Mouse (Mus musculus) MN1 (cell line): ENCODE measurements around the gene Tmem216.
A peak's percentile ranks its signal among the peaks of the same experiment; 100 is the strongest.

Experiments used
- DNase-seq: peaks from one replicate; pipeline ENCODE4 v3.0.0-alpha.2; 2016; ENCODE audit warnings: low spot score

Gene Tmem216

DNA sequence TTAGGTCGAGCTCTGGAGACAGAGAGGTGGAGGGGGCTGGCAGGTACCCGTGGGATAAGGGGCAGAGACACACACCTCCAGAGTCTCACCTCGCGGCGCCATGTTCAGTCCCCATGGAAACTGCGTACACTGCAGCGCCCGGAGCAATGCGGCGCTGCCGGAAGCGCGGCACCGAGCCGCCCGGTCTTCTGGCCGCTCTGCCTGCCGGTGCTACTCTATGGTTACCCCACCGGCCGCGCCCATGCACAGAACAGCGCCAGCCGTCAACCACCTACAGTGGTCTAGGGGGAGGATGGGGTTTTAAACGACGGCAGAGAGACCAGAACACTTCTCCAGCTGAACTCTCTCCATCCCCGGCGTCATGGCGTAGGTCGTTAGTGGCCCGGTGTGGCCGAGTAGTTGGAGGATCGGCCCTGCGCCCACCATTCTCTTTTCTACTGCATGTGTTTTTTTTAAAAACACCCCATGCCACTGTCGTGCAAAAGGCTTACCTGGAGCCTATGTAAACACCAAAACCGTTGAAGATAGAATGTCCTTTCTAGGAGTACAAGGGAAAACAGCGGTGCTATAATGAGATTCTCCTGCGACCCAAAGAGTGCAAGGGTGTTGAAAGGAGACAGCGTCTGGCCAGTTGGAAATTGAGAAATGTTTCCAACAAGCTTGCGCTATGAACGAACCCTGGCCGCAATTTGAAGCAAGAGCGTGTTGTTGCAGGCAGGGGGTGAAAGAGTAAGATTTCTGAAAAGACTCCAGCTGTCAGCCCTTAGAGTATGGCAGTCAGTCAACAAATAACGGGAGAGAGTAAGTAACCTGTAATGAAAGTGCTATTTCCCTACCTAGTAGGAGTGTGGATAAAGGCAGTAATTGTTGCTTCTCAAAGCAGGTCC lies at the start of gene Tmem216:
TSS of gene Tmem216 (minus strand) at position 615 of the 887 bp plus-strand sequence.
- DNase-seq: peak; percentile 74

DNA sequence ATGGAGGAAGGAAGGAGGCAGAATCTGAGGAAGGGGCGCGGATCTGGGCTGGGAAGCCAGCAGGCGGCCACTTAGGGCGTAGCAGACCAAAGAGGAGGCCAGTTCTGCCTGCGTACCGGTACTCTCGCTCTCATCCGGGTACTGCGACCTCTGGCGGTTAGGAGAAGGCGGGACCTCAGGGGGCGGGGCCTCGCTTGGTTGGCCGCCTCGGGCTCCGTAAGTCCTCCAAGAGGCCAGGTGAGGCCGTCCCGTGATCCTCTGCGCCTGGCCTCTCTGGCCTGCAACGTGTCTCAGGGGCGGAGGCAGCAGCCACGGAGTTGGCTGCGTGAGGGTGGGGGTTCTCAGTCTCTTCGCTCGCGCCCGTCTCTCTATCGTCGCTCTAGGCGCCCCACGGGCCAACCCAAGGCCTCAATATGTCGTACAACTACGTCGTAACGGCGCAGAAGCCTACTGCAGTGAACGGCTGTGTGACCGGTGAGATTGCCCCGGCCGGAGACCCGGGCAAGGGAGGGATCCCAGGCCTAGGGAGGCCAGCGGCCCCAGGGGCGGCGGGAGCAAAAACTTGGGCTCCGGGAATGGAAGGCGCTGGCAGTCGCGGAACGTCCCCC lies 49.4 kb upstream of the Tmem216 start, which contains the start of the genes Ddb1 and Tkfc:
TSS of gene Ddb1 (plus strand) at position 35 of the 608 bp plus-strand sequence.
TSS of gene Tkfc (minus strand) at position 362 of the 608 bp plus-strand sequence.
- DNase-seq: peak; percentile 95

- DNase-seq: no peak
Observed at GRCm38 (mm10) chr19:10604534-10604933, 48.5 kb upstream of the Tmem216 start.

DNA sequence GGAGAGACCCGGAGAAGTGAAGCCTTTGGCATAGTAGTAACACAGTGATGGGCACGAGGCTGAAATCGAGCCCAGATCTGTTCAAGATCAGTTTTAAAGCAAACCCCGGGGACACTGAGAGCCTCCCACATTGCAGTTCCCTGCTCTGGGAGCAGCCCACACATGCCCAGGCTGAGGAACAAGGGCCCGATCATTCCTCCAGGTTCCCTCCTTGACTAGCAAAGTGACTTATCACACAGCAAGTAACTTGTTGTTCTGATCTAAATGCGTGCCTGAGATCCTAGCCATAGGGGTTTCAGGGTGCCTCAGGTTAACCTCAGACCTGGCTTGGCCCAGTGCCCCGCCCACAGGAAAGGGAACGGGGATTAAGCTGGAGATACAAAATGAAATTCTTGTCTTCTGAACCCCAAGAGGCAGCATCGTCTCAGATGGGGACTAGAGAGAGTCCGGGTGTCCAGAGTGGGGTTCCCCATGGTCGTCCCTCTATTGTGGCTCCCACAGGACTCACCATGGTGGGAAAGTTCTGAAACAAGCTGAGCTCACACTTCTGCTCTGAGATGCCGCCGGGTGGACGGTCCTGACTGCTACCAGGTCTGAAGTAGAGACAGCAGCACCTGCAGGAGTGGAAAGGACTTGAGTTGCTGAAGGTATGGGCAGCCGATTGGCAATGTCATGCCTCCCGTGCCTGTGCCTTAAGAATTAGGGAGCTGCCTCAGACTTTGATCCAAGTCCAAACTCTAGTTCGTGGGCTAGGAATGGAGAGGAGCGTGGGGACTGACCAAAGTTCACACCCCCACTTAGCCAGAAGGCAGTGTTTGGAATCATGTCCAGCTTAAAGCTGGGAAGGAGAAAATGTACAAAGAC lies 47.9 kb upstream of the Tmem216 start:
- DNase-seq: no peak

GRCm38 (mm10) chr19:10602787-10603186 lies 46.7 kb upstream of the Tmem216 start:
- DNase-seq: peak; percentile 88

GRCm38 (mm10) chr19:10602247-10602769 lies 46.3 kb upstream of the Tmem216 start:
- DNase-seq: peak; percentile 37

DNA sequence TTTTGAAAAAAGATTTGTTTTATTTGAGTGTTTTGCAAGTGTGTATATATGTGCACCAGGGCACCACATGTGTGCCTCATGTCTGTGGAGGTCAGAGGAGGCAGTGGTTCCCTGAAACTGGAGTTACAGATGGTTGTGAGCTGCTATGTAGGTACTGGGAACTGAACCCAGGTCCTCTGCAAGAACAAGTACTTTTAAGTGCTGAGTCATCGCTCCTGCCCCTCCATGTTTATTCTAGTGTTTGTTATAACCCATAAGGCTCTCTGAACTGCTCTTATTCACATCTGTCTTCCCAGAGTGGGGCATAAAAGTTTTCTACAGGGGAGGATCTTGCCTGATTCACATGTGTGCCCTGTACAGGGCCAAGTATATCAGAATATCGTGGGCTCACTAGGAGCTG lies 43.6 kb upstream of the Tmem216 start:
- DNase-seq: no peak

DNA sequence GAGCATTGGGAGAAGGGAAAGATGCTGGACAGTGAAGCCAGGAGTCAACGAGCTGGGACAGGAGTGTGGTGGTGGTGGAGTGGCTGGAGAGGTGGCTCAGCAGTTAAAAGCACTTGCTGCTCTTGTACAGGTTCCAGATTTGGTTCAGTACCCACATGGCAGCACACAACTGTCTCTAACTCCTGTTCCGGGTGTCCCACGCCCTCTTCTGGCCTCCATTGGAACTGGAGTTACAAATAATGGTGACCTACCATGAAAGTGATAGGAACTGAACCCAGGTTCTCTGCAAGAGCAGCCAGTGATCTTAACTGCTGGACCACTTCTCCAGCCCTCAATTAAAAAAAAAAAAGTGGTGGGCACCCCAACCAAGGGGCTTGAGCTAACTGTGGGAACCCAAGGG lies 42.1 kb upstream of the Tmem216 start:
- no peak for DNase-seq

- DNase-seq: no peak
Observed at GRCm38 (mm10) chr19:10591659-10592377, 35.8 kb upstream of the Tmem216 start.

DNA sequence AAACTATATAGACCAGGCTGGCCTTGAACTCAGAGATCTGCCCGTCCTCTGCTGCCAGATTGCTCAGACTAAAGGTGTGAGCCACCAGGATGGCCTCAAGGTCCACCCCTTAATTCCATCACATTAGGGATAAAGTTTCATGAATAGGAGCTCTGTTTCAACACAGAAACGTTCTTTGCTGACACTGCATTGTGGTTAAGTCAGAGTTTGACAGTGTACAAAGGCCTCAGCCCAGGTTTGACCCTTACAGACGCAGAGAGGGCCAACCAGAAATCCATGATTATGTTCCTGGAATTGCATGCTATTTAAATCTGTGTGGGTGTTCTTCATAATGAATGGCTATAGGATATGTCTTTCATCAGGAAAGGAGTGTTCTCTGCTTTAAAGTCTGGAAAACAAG lies 34.3 kb upstream of the Tmem216 start:
- DNase-seq: no peak

- DNase-seq: no peak
Observed at GRCm38 (mm10) chr19:10589127-10589857, 33.3 kb upstream of the Tmem216 start.

GRCm38 (mm10) chr19:10587231-10587630 lies 31.2 kb upstream of the Tmem216 start:
- no peak for DNase-seq

- DNase-seq: no peak
Observed at GRCm38 (mm10) chr19:10585112-10585511, 29.1 kb upstream of the Tmem216 start.

DNA sequence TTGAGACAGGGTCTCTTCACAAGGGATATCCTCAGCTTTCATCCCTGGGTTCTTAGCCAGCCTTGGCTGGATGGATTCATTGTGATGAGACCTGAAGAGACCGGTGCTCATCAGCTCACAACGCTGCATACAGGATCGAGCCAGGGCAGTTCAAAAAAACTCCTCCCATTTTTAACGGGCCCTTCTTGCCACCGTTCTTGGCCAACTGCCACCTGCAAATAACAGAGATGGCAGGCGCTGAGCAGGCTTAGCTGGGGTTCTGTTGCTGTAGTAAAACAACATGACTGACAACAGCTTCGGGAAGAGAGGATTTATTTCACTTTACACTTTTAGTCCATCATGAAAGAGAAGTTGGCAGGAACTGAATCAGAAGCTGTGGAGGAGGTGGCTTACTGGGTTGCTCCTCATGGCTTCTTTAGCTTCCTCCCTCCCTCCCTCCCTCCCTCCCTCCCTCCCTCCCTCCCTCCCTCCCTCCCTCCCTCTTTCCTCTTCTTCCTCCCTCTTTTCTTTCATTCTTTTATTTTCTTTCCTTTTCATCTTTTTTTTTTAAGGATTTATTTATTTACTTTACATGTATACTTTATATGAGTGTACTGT lies 27.6 kb upstream of the Tmem216 start:
- no peak for DNase-seq

DNA sequence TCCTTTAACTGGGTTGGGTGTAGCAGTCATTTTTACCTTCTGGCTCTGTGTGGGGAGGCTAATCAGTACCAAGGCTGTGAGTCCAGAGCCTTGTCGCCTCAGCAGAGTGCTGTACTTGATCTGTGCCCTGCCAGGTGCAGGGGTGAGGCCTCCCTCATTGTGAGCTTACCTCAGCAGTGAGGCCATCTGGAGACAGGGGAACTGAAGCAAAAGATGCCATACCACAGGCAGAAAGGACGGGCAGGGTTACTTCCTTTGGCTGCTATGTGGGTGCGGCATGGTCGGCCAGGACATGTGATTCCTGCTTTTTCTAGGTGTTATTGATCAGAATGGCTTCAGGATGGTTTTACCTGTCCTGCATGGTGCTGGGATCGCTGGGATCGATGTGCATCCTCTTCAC lies 25.9 kb upstream of the Tmem216 start:
- no peak for DNase-seq

- DNase-seq: no peak
Observed at GRCm38 (mm10) chr19:10580761-10581160, 24.7 kb upstream of the Tmem216 start.

DNA sequence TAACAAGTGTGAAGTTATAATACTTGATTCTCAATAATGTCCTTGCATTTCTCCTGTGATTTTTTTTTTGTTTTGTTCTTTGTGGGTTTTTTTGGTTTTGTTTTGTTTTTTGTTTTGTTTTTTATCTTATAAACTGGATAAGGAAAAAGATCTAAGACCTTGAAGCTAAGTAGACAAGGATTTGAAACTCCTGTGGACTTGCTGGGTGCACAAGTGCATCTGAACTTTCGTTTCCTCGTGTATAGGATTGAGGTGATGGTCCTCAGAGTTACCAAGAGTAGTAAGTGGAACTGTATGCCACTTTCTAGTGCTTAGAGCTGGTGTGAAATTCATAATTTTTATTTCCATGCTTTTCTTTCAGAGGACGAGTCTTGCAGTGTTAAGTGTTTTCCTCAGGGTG lies 24.1 kb upstream of the Tmem216 start:
- DNase-seq: no peak

DNA sequence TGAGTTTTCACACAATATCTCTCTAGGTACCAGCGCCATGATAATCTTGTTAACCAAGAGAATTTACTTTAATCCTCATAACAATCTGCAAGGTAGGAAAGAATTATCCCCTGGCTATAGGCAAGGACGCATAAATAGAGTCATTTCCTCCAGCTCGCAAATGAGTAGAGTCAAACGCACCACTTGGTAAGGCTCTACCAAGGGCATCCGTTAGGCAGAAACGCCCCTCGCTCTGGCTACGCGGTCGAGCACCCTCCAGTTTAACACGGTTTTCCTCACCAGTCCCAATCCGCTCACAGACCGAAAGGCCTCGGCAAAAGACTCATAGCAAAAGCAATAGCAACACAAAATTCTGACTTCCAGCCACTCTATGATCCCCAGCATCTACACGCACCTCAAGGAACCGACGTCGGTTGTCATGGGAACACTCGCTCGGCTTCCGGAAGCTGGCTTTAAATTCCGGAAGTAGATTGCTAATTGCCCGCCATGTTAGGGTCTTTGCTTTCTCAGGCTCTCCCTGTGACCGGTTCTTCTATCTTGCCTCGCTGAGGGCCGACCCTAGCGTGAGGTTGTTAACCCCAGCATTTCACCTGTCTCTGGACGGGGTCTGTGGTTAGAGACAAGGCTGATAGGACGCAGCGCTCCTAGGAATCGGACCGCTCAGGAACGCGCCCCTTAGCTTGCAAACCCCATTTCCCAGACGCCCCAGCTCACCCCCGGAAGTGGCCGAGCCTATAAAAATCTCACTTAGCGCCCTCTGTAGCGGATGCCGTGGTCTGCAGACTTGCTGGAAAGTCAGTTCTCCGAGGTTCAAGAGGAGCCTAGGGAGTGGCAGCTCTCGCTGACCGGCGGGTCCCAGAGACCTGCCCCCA lies 20.9 kb upstream of the Tmem216 start, which contains the start of the genes Cyb561a3 and Tmem138:
TSS of gene Cyb561a3 (plus strand) at position 483 of the 872 bp plus-strand sequence.
TSS of gene Tmem138 (minus strand) at position 673 of the 872 bp plus-strand sequence.
- peak; percentile 88 for DNase-seq

GRCm38 (mm10) chr19:10569627-10570026 lies 13.6 kb upstream of the Tmem216 start:
- no peak for DNase-seq
